In the genomic region with DNA sequence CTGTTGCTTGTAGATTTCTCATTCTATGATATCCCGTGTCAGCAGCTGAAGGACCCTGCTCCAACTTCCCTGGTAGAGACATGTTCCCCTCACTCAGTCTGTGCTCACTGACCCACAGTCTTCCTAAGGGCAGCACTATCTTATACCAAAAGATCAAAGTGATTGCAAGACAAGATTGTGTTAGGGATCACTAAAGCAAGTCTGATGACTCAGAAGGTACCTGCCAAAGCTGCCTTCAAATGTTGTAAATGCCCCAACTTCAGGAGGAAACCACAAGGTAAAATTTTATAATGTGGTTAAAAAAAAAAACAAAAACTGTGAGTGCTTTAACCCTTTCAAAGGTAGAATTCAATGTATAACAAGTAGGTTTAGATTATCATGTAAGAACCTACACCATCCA, we compare ENCODE assay signal across 14 mouse cellular contexts. TPM values are rescaled to one million over a fixed set of nuclear protein-coding genes. Genes with fewer than 3 reads are reported as not detected.
"Had no signal": no experiment of that assay in that cellular context is flagged by ENCODE, and none has a peak within 500 bp of the region (broad histone marks: within the 10 kb centered on the region; RNA-seq: fewer than 3 reads in every experiment).

No protein-coding gene starts in this region.

- DNase-seq: kidney, adult 2 months; kidney, postnatal 36 days; layer of hippocampus, postnatal 36 days; liver, postnatal 0 days; lung, embryonic 14.5 days; right cerebral cortex, postnatal 14 days; right cerebral cortex, postnatal 4 days; thymus, adult 2 months; thymus, postnatal 14 days; thymus, postnatal 4 days had no signal

- ATAC-seq: liver, postnatal 0 days; lung, postnatal 0 days; midbrain, embryonic 13.5 days; midbrain, embryonic 16.5 days had no signal

RNA-seq across cellular contexts. Expression of a gene that starts 10.4 kb away (rescaled TPM):
- polyA plus RNA-seq: macrophage had no signal
